Mouse (Mus musculus) forebrain, embryonic 14.5 days (tissue): ENCODE measurements around the gene Fam71b. TPM values are rescaled to one million over a fixed set of nuclear protein-coding genes. Genes with fewer than 3 reads are reported as not detected.
"Not testable (repeated sequence)": the region's sequence is repeated elsewhere in the genome, so short reads cannot be mapped to it uniquely, and the experiment has no call there.

ENCODE experiments used
- ATAC-seq: fragments of 200-750 bp; cut with Nextera tagmentation; 2 replicates; pipeline ENCODE4 v1.8.0; 2017; ENCODE audit warnings: mild to moderate bottlenecking, moderate library complexity
- DNase-seq: peaks from one replicate; pipeline ENCODE4 v3.0.0-alpha.2; 2015; ENCODE audit warnings: low spot score
- H3K27ac ChIP-seq: fragments of 300-500 bp; sonication (generic); 2 replicates; pipeline ENCODE4 v1.5.1; 2014; ENCODE audit warnings: low read depth, mild to moderate bottlenecking, control low read depth, low read length, moderate library complexity
- H3K27me3 ChIP-seq: fragments of 300-500 bp; sonication (generic); replicated peaks from 2 replicates; pipeline ENCODE4 v1.6.1; 2014; ENCODE audit warnings: low read length, control low read depth, mixed read lengths; ENCODE audit not compliant: control insufficient read depth, insufficient read depth
- H3K36me3 ChIP-seq: fragments of 300-500 bp; sonication (generic); 2 replicates; pipeline ENCODE4 v1.6.1; 2014; ENCODE audit warnings: low read length, control low read depth; ENCODE audit not compliant: control insufficient read depth, insufficient read depth
- H3K4me1 ChIP-seq: fragments of 300-500 bp; sonication (generic); 2 replicates; pipeline ENCODE4 v1.6.1; 2014; ENCODE audit warnings: antibody characterized with exemption, low read length, control low read depth; ENCODE audit not compliant: control insufficient read depth, insufficient read depth
- H3K4me2 ChIP-seq: fragments of 300-500 bp; sonication (generic); 2 replicates; pipeline ENCODE4 v1.6.1; 2014; ENCODE audit warnings: mild to moderate bottlenecking, control low read depth, low read length
- H3K4me3 ChIP-seq: fragments of 300-500 bp; sonication (generic); 2 replicates; pipeline ENCODE4 v1.5.1; 2014; ENCODE audit warnings: low read depth, low read length, control low read depth
- H3K9ac ChIP-seq: fragments of 300-500 bp; sonication (generic); 2 replicates; pipeline ENCODE4 v1.6.1; 2014; ENCODE audit warnings: mild to moderate bottlenecking, low read length, control low read depth, moderate library complexity
- H3K9me3 ChIP-seq: fragments of 300-500 bp; sonication (generic); replicated peaks from 2 replicates; pipeline ENCODE4 v1.6.1; 2016; ENCODE audit warnings: low read length, control low read depth, mixed read lengths; ENCODE audit not compliant: control insufficient read depth
- WGBS: fragments of 180-500 bp; shearing (Covaris S2); extraction: QIAGEN DNeasy Blood & Tissue Kit; methylation state at CpG from one replicate; pipeline ENCODE4 v1.1.7; 2014; 5-methylcytosine and 5-hydroxymethylcytosine counted together
- polyA plus RNA-seq: library from polyadenylated mRNA; unstranded; fragments of >200 nt; fragmentation: Nextera tagmentation; extraction: Ambion mirVana; gene quantifications from 2 replicates; pipeline ENCODE4 v1.2.1, GENCODE M21; 2014

The Fam71b gene
- polyA plus RNA-seq, 1 experiment from 2014 or later: not detected

DNA sequence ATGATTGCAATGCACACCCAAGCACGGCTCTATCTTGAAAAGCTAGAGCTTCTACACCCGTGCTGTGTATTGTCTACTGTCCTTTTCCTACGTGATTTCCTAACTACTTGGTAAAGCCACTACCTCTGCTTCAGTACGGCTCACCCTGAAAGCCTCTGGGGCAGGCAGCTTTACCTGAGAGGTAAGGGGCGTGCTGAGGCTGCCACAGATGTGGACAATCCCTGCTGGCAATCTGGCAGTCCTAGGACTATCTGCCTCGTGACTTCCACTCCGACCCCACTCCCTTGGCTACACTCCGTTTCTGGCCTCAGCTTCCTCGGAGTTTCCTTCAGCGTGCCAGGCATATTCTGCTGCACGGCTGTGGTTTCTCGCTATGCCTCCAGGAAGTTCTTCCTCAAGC lies 5.2 kb downstream of the Fam71b start:
- Histone ChIP-seq H3K4me1 (no peaks in the 10 kb centered on the region), H3K4me2 (no peak overlapping the region), H3K36me3 (no peaks in the 10 kb centered on the region), H3K9me3 (no peaks in the 10 kb centered on the region), H3K27me3 (no peaks in the 10 kb centered on the region), H3K4me3 (no peak overlapping the region), H3K9ac (no peak overlapping the region), H3K27ac (no peak overlapping the region)
- no peak for DNase-seq
- no peak for ATAC-seq
- WGBS: 84% methylated on average over 12 of the region's 12 CpGs

DNA sequence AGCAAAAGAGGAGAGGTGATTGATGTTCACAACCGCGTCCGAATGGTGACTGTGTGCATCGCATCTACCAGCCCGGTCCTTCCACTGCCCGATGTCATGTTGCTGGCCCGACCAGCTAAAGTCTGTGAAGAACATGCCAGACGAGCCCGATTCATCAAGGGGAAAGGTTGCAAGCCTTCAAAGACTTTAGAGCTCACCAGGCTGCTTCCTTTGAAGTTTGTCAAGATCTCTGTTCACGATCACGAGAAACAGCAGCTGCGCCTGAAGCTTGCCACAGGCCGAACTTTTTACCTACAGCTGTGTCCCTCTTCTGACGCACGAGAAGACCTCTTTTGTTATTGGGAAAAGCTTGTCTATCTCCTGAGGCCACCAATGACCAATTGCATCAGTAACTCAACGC lies 8.6 kb downstream of the Fam71b start:
- Histone ChIP-seq H3K27ac (no peak overlapping the region), H3K9me3 (no peaks in the 10 kb centered on the region), H3K4me2 (no peak overlapping the region), H3K4me1 (no peaks in the 10 kb centered on the region), H3K27me3 (no peaks in the 10 kb centered on the region), H3K9ac (no peak overlapping the region), H3K36me3 (no peaks in the 10 kb centered on the region), H3K4me3 (no peak overlapping the region)
- no peak for DNase-seq
- 87% methylated on average over 16 of the region's 16 CpGs for WGBS
- ATAC-seq: no peak

DNA sequence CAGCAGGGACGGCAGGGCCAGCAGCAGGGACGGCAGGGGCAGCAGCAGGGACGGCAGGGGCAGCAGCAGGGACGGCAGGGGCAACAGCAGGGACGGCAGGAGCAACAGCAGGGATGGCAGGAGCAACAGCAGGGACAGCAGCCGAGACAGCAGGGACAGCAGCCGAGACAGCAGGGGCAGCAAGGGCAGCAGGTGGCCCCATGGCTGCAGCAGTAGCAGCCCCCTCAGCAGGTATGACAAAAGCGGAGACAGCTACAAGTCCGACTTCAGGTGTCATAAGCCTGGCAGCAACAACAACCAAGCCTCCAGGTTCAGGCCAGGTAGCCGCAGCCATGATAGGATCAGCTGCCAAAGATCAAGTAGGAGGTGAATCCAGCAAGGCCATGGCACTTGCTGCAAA lies 10.4 kb downstream of the Fam71b start:
- H3K9ac ChIP-seq: no peak overlapping the region; the same call in 1 of the 2 replicates
- H3K9me3 ChIP-seq: no peaks in the 10 kb centered on the region
- no peaks in the 10 kb centered on the region for H3K4me1 ChIP-seq
- no peak for DNase-seq
- H3K27ac ChIP-seq: no peak overlapping the region
- ATAC-seq: no peak
- H3K27me3 ChIP-seq: no peaks in the 10 kb centered on the region
- H3K4me2 ChIP-seq: no peak overlapping the region
- H3K4me3 ChIP-seq: no peak overlapping the region
- H3K36me3 ChIP-seq: no peaks in the 10 kb centered on the region
- 40% methylated on average over 10 of the region's 10 CpGs for WGBS

DNA sequence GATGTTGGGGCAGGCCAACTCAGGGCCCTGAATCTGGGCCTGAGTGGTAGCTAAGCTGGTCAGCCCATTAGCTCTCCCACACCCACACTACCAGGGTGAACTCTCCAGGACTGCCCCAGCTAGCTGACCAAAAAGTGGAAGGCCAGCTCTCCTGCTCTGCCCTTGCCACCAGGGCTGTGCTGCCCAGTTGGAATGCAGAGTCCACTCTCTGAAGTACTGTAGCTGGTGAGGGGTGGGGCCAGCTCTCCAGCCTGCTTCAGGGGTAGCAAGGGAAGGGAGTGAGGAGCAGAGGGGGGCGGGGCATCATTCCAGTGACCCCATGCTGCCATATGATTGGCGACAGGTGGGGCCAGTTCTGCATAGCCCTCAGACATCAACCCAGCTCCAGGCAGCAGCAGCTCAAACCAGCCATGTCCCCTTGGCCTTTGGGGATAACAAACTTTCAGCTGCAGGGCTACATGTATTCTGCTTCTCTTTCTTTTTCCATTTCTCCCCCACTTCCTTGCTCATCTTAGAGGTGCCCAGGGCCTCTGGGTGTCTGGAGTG lies 13.7 kb downstream of the Fam71b start:
- DNase-seq (no peak), ATAC-seq (no peak)
- H3K9me3 ChIP-seq: no peaks in the 10 kb centered on the region
- no peaks in the 10 kb centered on the region for H3K36me3 ChIP-seq
- H3K4me3 ChIP-seq: no peak overlapping the region
- WGBS: 50% methylated on average over 2 of the region's 2 CpGs
- H3K9ac ChIP-seq: no peak overlapping the region
- H3K4me2 ChIP-seq: no peak overlapping the region
- H3K27me3 ChIP-seq: no peaks in the 10 kb centered on the region
- no peaks in the 10 kb centered on the region for H3K4me1 ChIP-seq
- no peak overlapping the region for H3K27ac ChIP-seq

DNA sequence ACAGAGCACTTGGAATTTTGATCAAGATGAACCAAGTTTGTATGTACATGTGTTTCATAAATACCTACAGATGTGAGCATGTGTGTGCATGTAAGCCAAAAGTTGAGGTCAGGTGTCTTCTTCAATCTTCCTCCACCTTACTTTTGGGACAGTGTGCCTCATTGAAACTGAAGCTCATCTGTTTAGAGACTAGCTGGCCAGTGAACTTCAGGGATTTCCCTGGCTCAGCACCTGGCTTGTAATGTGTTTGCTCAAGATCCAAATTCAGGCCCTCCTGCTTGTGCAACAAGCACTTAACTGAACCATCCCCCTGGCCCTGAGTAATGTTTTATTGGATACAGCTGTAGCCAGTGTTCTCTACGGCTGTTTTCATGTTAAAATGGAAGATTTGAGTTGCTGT lies 22.1 kb downstream of the Fam71b start:
- H3K4me1 ChIP-seq: no peaks in the 10 kb centered on the region
- WGBS: 91% methylated on average over 1 of the region's 1 CpGs
- ATAC-seq: no peak

DNA sequence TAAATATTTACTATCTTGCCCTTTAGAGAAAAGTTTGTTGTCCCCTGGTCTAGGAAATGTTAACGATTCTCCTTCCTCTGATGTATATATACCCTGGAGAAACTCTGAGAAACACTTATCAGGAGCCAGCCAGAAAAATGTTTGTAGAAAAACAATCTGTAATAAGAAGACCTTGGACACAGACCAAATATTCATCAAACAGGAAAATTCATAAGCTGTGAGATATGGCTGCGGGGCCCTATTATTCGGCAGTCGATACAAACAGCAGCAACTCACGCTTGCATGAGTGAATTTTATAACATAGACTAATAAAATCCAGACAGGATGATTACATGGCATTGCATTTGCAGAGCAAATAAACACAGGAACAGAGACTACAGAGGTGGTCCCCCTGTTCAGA lies 22.5 kb downstream of the Fam71b start:
- H3K9me3 ChIP-seq: no peaks in the 10 kb centered on the region
- ATAC-seq (no peak), DNase-seq (no peak)
- no peaks in the 10 kb centered on the region for H3K36me3 ChIP-seq
- H3K27me3 ChIP-seq: no peaks in the 10 kb centered on the region
- H3K4me1 ChIP-seq: no peaks in the 10 kb centered on the region
- no peak overlapping the region for H3K4me2 ChIP-seq
- no peak overlapping the region for H3K27ac ChIP-seq
- H3K4me3 ChIP-seq: no peak overlapping the region
- WGBS: 91% methylated on average over 5 of the region's 5 CpGs
- no peak overlapping the region for H3K9ac ChIP-seq

More for the DNA sequence above, 22.1 kb downstream of the Fam71b start:
- Histone ChIP-seq H3K27me3 (no peaks in the 10 kb centered on the region), H3K9ac (no peak overlapping the region), H3K9me3 (no peaks in the 10 kb centered on the region), H3K4me3 (no peak overlapping the region), H3K4me2 (no peak overlapping the region), H3K36me3 (no peaks in the 10 kb centered on the region), H3K27ac (no peak overlapping the region)
- DNase-seq: no peak

DNA sequence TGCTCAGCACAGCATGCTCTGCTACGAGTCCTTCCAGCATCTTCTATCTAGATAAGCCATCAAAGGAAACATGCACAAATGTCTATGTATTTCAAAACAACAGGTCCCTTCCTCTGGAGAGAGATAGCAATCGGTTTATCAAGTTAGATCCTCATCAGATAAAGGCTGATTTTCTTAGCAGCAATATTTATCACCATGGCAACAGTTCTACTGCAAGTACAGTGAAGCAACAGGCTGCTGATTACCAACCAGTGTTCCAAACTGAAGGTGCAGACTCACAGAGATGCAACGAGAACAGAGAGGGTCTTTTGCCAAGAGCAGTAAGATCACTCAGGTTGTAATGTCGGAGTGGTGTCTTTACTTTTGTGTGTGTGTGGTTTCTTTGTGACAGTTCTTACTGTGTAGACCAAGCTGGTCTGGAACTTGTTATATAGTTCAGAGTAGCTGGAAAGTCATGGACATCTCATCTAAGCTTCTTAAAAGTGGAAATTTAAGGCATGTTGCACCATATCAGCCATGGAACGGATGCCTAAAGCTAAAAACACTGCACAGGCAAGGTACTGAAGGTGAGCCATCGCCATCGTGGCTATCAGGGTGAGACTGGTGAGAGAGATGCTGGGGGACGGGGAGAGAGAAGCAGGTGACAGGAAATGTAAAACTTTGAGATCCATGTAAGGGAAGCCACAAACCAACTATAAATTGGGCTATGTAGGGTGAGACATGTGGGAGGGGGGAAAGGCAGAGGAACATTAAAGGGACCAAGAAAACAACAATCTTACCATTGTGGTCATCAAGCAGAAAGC lies 24.9 kb downstream of the Fam71b start:
- DNase-seq: no peak
- H3K4me2 ChIP-seq: no peak overlapping the region
- WGBS: 82% methylated on average over 8 of the region's 8 CpGs
- no peaks in the 10 kb centered on the region for H3K9me3 ChIP-seq
- no peak overlapping the region for H3K4me3 ChIP-seq
- H3K36me3 ChIP-seq: no peaks in the 10 kb centered on the region
- H3K9ac ChIP-seq: no peak overlapping the region
- no peak for ATAC-seq
- H3K27me3 ChIP-seq: no peaks in the 10 kb centered on the region
- H3K4me1 ChIP-seq: no peaks in the 10 kb centered on the region
- no peak overlapping the region for H3K27ac ChIP-seq

DNA sequence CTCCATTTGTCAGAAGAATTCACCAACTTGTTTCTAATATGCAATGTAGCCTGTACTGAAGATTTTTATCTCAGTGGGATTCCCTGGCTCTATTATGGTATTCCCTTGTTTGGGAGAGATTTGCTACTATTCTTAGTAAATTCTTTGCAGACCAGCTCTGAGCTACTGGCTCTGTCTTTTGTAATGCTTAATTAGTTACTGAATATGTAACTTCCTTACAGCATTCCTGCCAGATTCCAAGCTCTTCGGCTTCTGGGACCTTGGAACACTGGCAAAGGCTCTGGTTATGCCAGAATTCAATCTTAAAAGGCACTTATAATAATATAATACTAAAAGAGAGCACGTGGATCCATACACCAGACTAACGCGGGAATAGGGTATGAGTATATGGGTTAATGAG lies 31.8 kb downstream of the Fam71b start:
- H3K9me3 ChIP-seq, H3K36me3 ChIP-seq, ATAC-seq, H3K4me3 ChIP-seq, H3K4me2 ChIP-seq, H3K4me1 ChIP-seq, DNase-seq, H3K27me3 ChIP-seq, H3K9ac ChIP-seq, H3K27ac ChIP-seq: not testable (repeated sequence)
- 23% methylated on average over 4 of the region's 4 CpGs for WGBS

DNA sequence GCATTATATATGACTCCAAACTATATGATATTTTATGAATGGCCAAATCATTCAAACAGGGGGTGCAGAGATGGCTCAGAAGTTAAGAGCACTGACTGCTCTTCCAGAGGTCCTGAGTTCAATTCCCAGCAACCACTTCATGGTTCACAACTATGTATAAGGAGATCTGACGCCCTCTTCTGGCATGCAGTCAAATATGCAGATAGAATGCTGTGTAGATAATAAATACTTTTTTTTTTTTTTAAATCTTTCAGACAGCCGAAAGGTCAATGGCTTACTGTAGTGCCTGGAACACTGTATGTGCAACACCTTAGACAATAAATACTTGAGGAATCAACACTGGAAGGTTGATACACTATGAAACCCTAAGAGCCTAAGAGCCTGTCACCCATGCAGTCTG lies 33.8 kb downstream of the Fam71b start:
- no peak overlapping the region for H3K9ac ChIP-seq
- ATAC-seq (no peak), DNase-seq (no peak)
- WGBS: 87% methylated on average over 2 of the region's 2 CpGs
- no peaks in the 10 kb centered on the region for H3K36me3 ChIP-seq
- no peak overlapping the region for H3K4me3 ChIP-seq
- no peaks in the 10 kb centered on the region for H3K9me3 ChIP-seq
- H3K27ac ChIP-seq: no peak overlapping the region
- H3K4me2 ChIP-seq: no peak overlapping the region
- no peaks in the 10 kb centered on the region for H3K27me3 ChIP-seq
- no peaks in the 10 kb centered on the region for H3K4me1 ChIP-seq
